In the genomic region with DNA sequence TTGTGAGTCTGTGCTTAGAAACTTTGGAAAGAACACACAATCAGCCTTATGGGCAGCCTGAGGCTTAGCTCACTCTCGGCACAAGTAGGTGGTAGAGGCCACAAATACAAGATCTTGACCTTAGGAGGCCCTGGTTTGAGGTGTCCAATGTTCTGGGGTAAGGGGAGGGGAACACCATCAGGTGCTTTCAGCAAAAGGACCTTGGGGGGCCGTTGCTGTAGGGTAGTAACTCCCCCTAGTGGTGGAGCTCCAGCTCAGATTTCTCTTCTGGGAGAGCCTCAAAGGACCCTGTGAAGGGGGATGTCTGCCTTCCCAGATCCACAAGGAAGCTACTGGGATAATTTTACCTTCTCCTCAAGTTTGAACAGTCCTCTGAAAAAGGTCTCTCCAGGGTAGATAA, we compare ENCODE assay signal across 8 mouse cellular contexts. TPM values are rescaled to one million over a fixed set of nuclear protein-coding genes. Genes with fewer than 3 reads are reported as not detected.
DNase-seq lines count a peak whose midpoint lies in the region; ATAC-seq lines count a peak whose summit lies in the region.

No protein-coding gene starts in this region.

- ATAC-seq in midbrain, embryonic 14.5 days (ENCODE audit: low FRiP score, low TSS enrichment) = no peak
- no peak for ATAC-seq in midbrain, embryonic 16.5 days
- 0 out of 2 replicates have a peak, but pooled peaks have one; percentile 35 for ATAC-seq in granulocyte monocyte progenitor cell, adult 5-6 weeks (replicated peaks; ENCODE audit: poor library complexity, severe bottlenecking)

- no peaks in the 10 kb centered on the region for H3K36me3 ChIP-seq in midbrain, embryonic 14.5 days (ENCODE audit: control insufficient read depth, insufficient read depth, low read length)
- no peaks in the 10 kb centered on the region for H3K36me3 ChIP-seq in midbrain, embryonic 16.5 days (ENCODE audit: control insufficient read depth, insufficient read depth, low read length)

- WGBS in midbrain, embryonic 14.5 days = 12% methylated on average over 2 of the region's 2 CpGs
- 20% methylated on average over 2 of the region's 2 CpGs for WGBS in midbrain, embryonic 16.5 days

- no peaks in the 10 kb centered on the region for H3K27me3 ChIP-seq in midbrain, embryonic 14.5 days (ENCODE audit: control insufficient read depth, insufficient read depth, low read length)
- H3K27me3 ChIP-seq in midbrain, embryonic 16.5 days (ENCODE audit: control insufficient read depth, insufficient read depth, low read depth, low read length) = no peaks in the 10 kb centered on the region

- no peaks in the 10 kb centered on the region for H3K4me1 ChIP-seq in midbrain, embryonic 14.5 days (ENCODE audit: control insufficient read depth, insufficient read depth, low read length)
- no peaks in the 10 kb centered on the region for H3K4me1 ChIP-seq in midbrain, embryonic 16.5 days (ENCODE audit: control insufficient read depth, insufficient read depth, low read length)

- DNase-seq in embryo, embryonic 10 days (ENCODE audit: low spot score) = peak; percentile 59
- DNase-seq in embryo, embryonic 9.5 days (ENCODE audit: extremely low spot score) = no peak
- DNase-seq in midbrain, embryonic 14.5 days = peak; percentile 54
- peak; percentile 49 to 56 for DNase-seq in spleen, postnatal 10 days (ENCODE audit: low spot score in 2 of 2)
- DNase-seq in ovary, postnatal 10 days (ENCODE audit: low spot score) = no peak
- no peak for DNase-seq in cerebellum, adult 11-12 months

- no peaks in the 10 kb centered on the region for H3K9me3 ChIP-seq in midbrain, embryonic 14.5 days (ENCODE audit: control insufficient read depth, low read length)
- H3K9me3 ChIP-seq in midbrain, embryonic 16.5 days (replicated peaks; ENCODE audit: control insufficient read depth, low read length, poor library complexity, severe bottlenecking) = no peaks in the 10 kb centered on the region

- H3K27ac ChIP-seq in midbrain, embryonic 14.5 days (replicated peaks; ENCODE audit: low read depth, low read length) = no peak overlapping the region
- H3K27ac ChIP-seq in midbrain, embryonic 16.5 days (ENCODE audit: low read length) = no peak overlapping the region

- no peak overlapping the region for H3K4me2 ChIP-seq in midbrain, embryonic 14.5 days (ENCODE audit: low read length)
- no peak overlapping the region for H3K4me2 ChIP-seq in midbrain, embryonic 16.5 days (ENCODE audit: low read length)

- H3K4me3 ChIP-seq in midbrain, embryonic 14.5 days (replicated peaks; ENCODE audit: low read depth, low read length) = no peak overlapping the region
- H3K4me3 ChIP-seq in midbrain, embryonic 16.5 days (ENCODE audit: low read depth, low read length) = no peak overlapping the region

- H3K9ac ChIP-seq in midbrain, embryonic 14.5 days (replicated peaks; ENCODE audit: low read length) = no peak overlapping the region
- H3K9ac ChIP-seq in midbrain, embryonic 16.5 days (ENCODE audit: low read depth, low read length) = no peak overlapping the region

RNA-seq across cellular contexts. Expression of a gene that starts 6.1 kb away (rescaled TPM):
- polyA plus RNA-seq in midbrain, embryonic 14.5 days (2014; fragmentation: Nextera tagmentation; extraction: Ambion mirVana) = 29.8 and 30.5 TPM in 2 replicates
- polyA plus RNA-seq in midbrain, embryonic 16.5 days (2015; fragmentation: Nextera tagmentation; extraction: Ambion mirVana) = 28.6 and 31.5 TPM in 2 replicates
- total RNA-seq in granulocyte monocyte progenitor cell, adult 5-6 weeks (2014; fragmentation: Nextera tagmentation) = 33.3 and 52.1 TPM in 2 replicates
- 3.5 and 6.1 TPM in 2 replicates for total RNA-seq in granulocyte monocyte progenitor cell, adult 5-6 weeks (2017)

RNA-seq across cellular contexts. Expression of a gene that starts 60.0 kb away (rescaled TPM):
- not detected in 2 replicates for polyA plus RNA-seq in midbrain, embryonic 14.5 days (2014; fragmentation: Nextera tagmentation; extraction: Ambion mirVana)
- 0.05 and 0.15 TPM in 2 replicates for polyA plus RNA-seq in midbrain, embryonic 16.5 days (2015; fragmentation: Nextera tagmentation; extraction: Ambion mirVana)
- total RNA-seq in granulocyte monocyte progenitor cell, adult 5-6 weeks (2014; fragmentation: Nextera tagmentation) = 12.9 and 25.6 TPM in 2 replicates
- total RNA-seq in granulocyte monocyte progenitor cell, adult 5-6 weeks (2017) = 2.3 and 2.5 TPM in 2 replicates

Comparison
In these comparisons a context has a peak if more than half of its experiments do, and no peak if none do; other contexts are left out.
1. DNase-seq: peak in embryo, embryonic 10 days (single experiment), midbrain, embryonic 14.5 days (single experiment) and spleen, postnatal 10 days (2 of 2); none in embryo, embryonic 9.5 days (single experiment), ovary, postnatal 10 days (single experiment) and cerebellum, adult 11-12 months (single experiment).